Mouse (Mus musculus) gastrocnemius, adult 18-20 months (tissue): Measurements from ENCODE around the gene Olfr1472. TPM values are rescaled to one million over a fixed set of nuclear protein-coding genes. Genes with fewer than 3 reads are reported as not detected.
"Not testable (repeated sequence)": the region's sequence is repeated elsewhere in the genome, so short reads cannot be mapped to it uniquely, and the experiment has no call there.

Experiments
- DNase-seq: peaks from one replicate; pipeline ENCODE4 v3.0.0; 2021; ENCODE audit warnings: low spot score
- long read RNA-seq, 2 experiments: library from polyadenylated mRNA; stranded (forward); transcript quantifications; one replicate each; pipeline ENCODE4 v2.0.0; 2021
- total RNA-seq, 2 experiments: library from RNA; stranded (reverse); gene quantifications; 2 replicates each; pipeline ENCODE4 v1.2.3; 2021

Olfr1472 gene
- total RNA-seq, result not detected
- long read RNA-seq, experiment 1, result 0 reads
- long read RNA-seq, experiment 2, result 0 reads

DNA sequence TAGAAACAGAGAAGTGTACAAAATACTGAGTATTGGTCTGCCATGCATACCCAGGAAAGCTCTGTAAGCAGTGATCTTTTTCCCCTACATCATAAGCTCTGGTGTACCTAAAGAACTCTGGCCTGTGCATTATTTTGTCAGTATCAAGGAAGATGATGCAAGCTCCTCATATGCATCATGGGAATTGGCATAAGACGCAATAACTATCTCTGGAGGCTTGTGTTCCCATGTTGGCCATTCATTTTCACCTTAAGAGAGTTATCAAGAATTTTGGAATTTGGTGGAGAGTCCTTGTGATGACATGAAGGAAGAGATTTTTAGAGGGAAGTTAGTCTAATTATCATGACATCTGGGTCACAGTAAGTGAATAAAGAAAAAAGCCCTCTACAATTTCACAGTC, at the start of gene Olfr1472:
Gene Olfr1472 (minus strand): TSS at position 101 of the 400 bp plus-strand sequence.
- no peak for DNase-seq

DNA sequence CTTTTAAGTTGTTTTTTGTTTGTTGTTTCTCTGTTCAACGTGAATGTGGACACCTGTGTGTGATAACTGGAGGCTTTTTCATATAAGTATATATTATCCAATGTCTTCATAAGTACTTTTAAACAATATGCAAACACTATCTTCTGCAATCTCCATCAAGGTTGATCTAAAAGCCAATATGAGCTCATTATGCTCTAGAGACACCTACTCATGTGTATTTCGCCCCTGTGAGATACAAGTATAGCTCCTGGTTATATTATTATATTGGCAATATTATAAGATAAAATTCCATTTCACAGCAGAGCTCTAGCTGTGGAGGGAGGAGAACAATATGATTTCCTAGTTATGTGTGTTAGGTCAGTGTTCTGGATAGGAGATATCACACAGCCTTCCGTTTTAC, 44.4 kb upstream of the Olfr1472 start, which contains the start of gene Olfr1477:
Gene Olfr1477 (plus strand): TSS at position 301 of the 400 bp plus-strand sequence.
- DNase-seq, result no peak

DNA sequence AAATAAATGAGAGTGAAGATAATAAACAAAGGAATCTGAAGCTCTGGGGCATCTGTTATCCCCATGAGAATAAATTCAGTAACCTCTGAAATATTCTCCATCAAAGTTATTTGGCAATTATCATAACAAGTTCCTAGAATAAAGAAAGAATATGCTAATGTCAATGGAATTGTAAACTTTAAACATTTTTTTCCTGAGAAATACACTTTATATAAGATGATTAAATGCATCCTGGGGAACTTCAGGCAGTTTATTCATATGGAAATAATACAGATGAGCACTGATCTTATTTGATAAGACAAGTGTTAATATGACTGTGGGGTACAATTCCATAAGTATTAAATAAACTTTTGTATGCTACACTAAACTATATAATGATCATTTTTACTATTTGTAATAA, 24.2 kb upstream of the Olfr1472 start, which contains the start of gene Olfr1475:
Gene Olfr1475 (minus strand): TSS at position 101 of the 400 bp plus-strand sequence.
- no peak for DNase-seq

- not testable (repeated sequence) for DNase-seq
Measured at GRCm38 (mm10) chr19:13469265-13469664, 13.4 kb upstream of the Olfr1472 start, which contains the start of gene Olfr1474. Gene Olfr1474 (plus strand): TSS chr19:13469565.

DNA sequence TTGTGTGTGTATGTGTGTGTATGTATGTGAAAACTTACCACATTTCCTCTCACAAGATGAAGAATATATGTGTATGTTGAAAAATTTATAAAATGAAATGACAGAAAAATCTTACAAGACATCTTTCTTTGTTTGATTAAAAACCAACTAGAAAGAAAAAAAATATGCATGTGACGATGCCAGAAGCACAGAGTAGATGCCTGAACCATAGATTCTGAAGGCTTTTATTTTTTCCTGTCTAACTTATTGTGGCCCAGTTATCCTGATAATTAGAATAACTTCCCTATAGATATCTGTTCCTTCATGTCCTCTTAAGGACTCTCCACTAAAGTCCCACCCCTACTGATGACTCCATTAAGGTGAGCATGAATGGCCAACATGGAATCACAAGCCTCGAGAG, 12.8 kb downstream of the Olfr1472 start, which contains the start of gene Olfr1471:
Gene Olfr1471 (plus strand): TSS at position 301 of the 400 bp plus-strand sequence.
- not testable (repeated sequence) for DNase-seq

GRCm38 (mm10) chr19:13407549-13407948, 48.3 kb downstream of the Olfr1472 start, which contains the start of gene Olfr1469:
Gene Olfr1469 (plus strand): TSS chr19:13407849.
- no peak for DNase-seq

Other genes starting within 250 kb of the Olfr1472 start
- not detected for gene Olfr1463, start 224.8 kb downstream of the Olfr1472 start, total RNA-seq
- gene Olfr1465, start 140.5 kb downstream of the Olfr1472 start, total RNA-seq, result not detected
- gene Olfr1466, start 117.2 kb downstream of the Olfr1472 start, total RNA-seq, result not detected
- not detected for gene Olfr1467, start 93.8 kb downstream of the Olfr1472 start, total RNA-seq
- gene Olfr1469, start 48.2 kb downstream of the Olfr1472 start, total RNA-seq, result not detected
- not detected for gene Olfr1471, start 12.7 kb downstream of the Olfr1472 start, total RNA-seq
- not detected for gene Olfr1474, start 13.5 kb upstream of the Olfr1472 start, total RNA-seq
- gene Olfr1475, start 24.1 kb upstream of the Olfr1472 start, total RNA-seq, result not detected
- not detected for gene Olfr1477, start 44.5 kb upstream of the Olfr1472 start, total RNA-seq
- not detected for gene Olfr1480, start 71.8 kb upstream of the Olfr1472 start, total RNA-seq
- gene Olfr1484, start 127.4 kb upstream of the Olfr1472 start, total RNA-seq, result not detected
- gene Olfr1487, start 161.3 kb upstream of the Olfr1472 start, total RNA-seq, result not detected
- not detected for gene Olfr1489, start 175.5 kb upstream of the Olfr1472 start, total RNA-seq
- not detected for gene Olfr1490, start 195.0 kb upstream of the Olfr1472 start, total RNA-seq
- gene Olfr1491, start 241.2 kb upstream of the Olfr1472 start, total RNA-seq, result not detected